Mouse (Mus musculus): ENCODE data around the gene Hist2h2ac.
"Not testable (repeated sequence)": the region's sequence is repeated elsewhere in the genome, so short reads cannot be mapped to it uniquely, and the experiment has no call there.

Hist2h2ac gene

GRCm38 (mm10) chr3:96226695-96227648 is 6.3 kb upstream of the Hist2h2ac start:
- DNase-seq = no peak

GRCm38 (mm10) chr3:96225421-96225820 is 4.7 kb upstream of the Hist2h2ac start:
- DNase-seq = no peak

GRCm38 (mm10) chr3:96222774-96223173 is 2.1 kb upstream of the Hist2h2ac start:
- no peak for DNase-seq

GRCm38 (mm10) chr3:96221640-96222038 is 959 bp upstream of the Hist2h2ac start:
- no peak for DNase-seq

- DNase-seq = not testable (repeated sequence)
Observed at GRCm38 (mm10) chr3:96220131-96220764, 432 bp downstream of the Hist2h2ac start.

GRCm38 (mm10) chr3:96219661-96220130 is 984 bp downstream of the Hist2h2ac start, which contains the start of the genes Bola1 and Hist2h2ab:
Bola1 (minus strand) TSS chr3:96219709.
Hist2h2ab (plus strand) TSS chr3:96219865.
- DNase-seq = peak; percentile 77

GRCm38 (mm10) chr3:96219191-96219641 is 1.5 kb downstream of the Hist2h2ac start:
- DNase-seq = no peak

- peak; percentile 54 for DNase-seq
Observed at GRCm38 (mm10) chr3:96209242-96209641, 11.4 kb downstream of the Hist2h2ac start.

GRCm38 (mm10) chr3:96207819-96208218 is 12.9 kb downstream of the Hist2h2ac start:
- no peak for DNase-seq

GRCm38 (mm10) chr3:96199731-96200130 is 20.9 kb downstream of the Hist2h2ac start:
- DNase-seq = no peak

- not testable (repeated sequence) for DNase-seq
Observed at GRCm38 (mm10) chr3:96198601-96199251, 22.0 kb downstream of the Hist2h2ac start.

GRCm38 (mm10) chr3:96198181-96198580 is 22.5 kb downstream of the Hist2h2ac start:
- no peak for DNase-seq

GRCm38 (mm10) chr3:96197129-96197749 is 23.4 kb downstream of the Hist2h2ac start:
- DNase-seq = peak; percentile 93

GRCm38 (mm10) chr3:96196437-96197128 is 24.1 kb downstream of the Hist2h2ac start:
- no peak for DNase-seq

- DNase-seq = no peak
Observed at GRCm38 (mm10) chr3:96195616-96196313, 24.9 kb downstream of the Hist2h2ac start.

GRCm38 (mm10) chr3:96194966-96195365 is 25.7 kb downstream of the Hist2h2ac start:
- no peak for DNase-seq

GRCm38 (mm10) chr3:96192977-96193376 is 27.7 kb downstream of the Hist2h2ac start:
- DNase-seq = peak; percentile 22

GRCm38 (mm10) chr3:96182382-96182776 is 38.3 kb downstream of the Hist2h2ac start:
- DNase-seq = no peak

GRCm38 (mm10) chr3:96181510-96182381 is 38.9 kb downstream of the Hist2h2ac start:
- no peak for DNase-seq

All from kidney, postnatal 10 days (tissue).